Mouse (Mus musculus) hindbrain, embryonic 11.5 days (tissue): Measurements from ENCODE around the gene Bod1l. TPM values are rescaled to one million over a fixed set of nuclear protein-coding genes. Genes with fewer than 3 reads are reported as not detected.
A peak's percentile ranks its signal among the peaks of the same experiment; 100 is the strongest.

Source experiments
- ATAC-seq: fragments of 200-750 bp; cut with Nextera tagmentation; 2 replicates; pipeline ENCODE4 v1.8.0; 2017; ENCODE audit warnings: mild to moderate bottlenecking, moderate TSS enrichment, moderate library complexity; ENCODE audit not compliant: low FRiP score
- DNase-seq: peaks from one replicate; pipeline ENCODE4 v3.0.0-alpha.2; 2015; ENCODE audit warnings: low spot score
- H3K27ac ChIP-seq: fragments of 300-500 bp; sonication (generic); 2 replicates; pipeline ENCODE4 v1.5.1; 2014; ENCODE audit warnings: mild to moderate bottlenecking, low read depth, low read length
- H3K27me3 ChIP-seq: fragments of 300-500 bp; sonication (generic); 2 replicates; pipeline ENCODE4 v1.6.1; 2014; ENCODE audit warnings: mild to moderate bottlenecking, low read length, moderate library complexity, mixed read lengths; ENCODE audit not compliant: control insufficient read depth, insufficient read depth
- H3K36me3 ChIP-seq: fragments of 300-500 bp; sonication (generic); 2 replicates; pipeline ENCODE4 v1.6.1; 2014; ENCODE audit warnings: mild to moderate bottlenecking, low read length, moderate library complexity, mixed read lengths; ENCODE audit not compliant: control insufficient read depth, insufficient read depth
- H3K4me1 ChIP-seq: fragments of 300-500 bp; sonication (generic); replicated peaks from 2 replicates; pipeline ENCODE4 v1.6.1; 2014; ENCODE audit warnings: low read length, mixed read lengths; ENCODE audit not compliant: control insufficient read depth, insufficient read depth
- H3K4me2 ChIP-seq: fragments of 300-500 bp; sonication (generic); replicated peaks from 2 replicates; pipeline ENCODE4 v1.6.1; 2014; ENCODE audit warnings: mild to moderate bottlenecking, low read depth, low read length
- H3K4me3 ChIP-seq: fragments of 300-500 bp; sonication (generic); 2 replicates; pipeline ENCODE4 v1.5.1; 2014; ENCODE audit warnings: low read depth, low read length
- H3K9ac ChIP-seq: fragments of 300-500 bp; sonication (generic); 2 replicates; pipeline ENCODE4 v1.6.1; 2014; ENCODE audit warnings: low read depth, low read length
- H3K9me3 ChIP-seq: fragments of 300-500 bp; sonication (generic); 2 replicates; pipeline ENCODE4 v1.6.1; 2016; ENCODE audit warnings: low read length; ENCODE audit not compliant: control insufficient read depth
- WGBS: fragments of 180-500 bp; shearing (Covaris S2); extraction: QIAGEN DNeasy Blood & Tissue Kit; methylation state at CpG from one replicate; pipeline ENCODE4 v1.1.7; 2014; 5-methylcytosine and 5-hydroxymethylcytosine counted together
- polyA plus RNA-seq: library from polyadenylated mRNA; unstranded; fragments of >200 nt; fragmentation: Nextera tagmentation; extraction: Ambion mirVana; gene quantifications from 2 replicates; pipeline ENCODE4 v1.2.1, GENCODE M21; 2014

Bod1l gene
- polyA plus RNA-seq = 27.1 and 27.8 TPM in 2 replicates

GRCm38 (mm10) chr5:41844147-41844529 is at the start of gene Bod1l:
Bod1l (minus strand) TSS chr5:41844315.
- WGBS = 0% methylated on average over 32 of the region's 38 CpGs
- DNase-seq (peak; percentile 96), ATAC-seq (peak; percentile 96)
- H3K4me1 ChIP-seq = 0 out of 2 replicates have a peak, but pooled peaks cover 5% of the 10 kb centered on the region
- peak within 1 kb of the TSS; percentile 98 for H3K4me3 ChIP-seq
- H3K27ac ChIP-seq = peak within 1 kb of the TSS; percentile 25; the same call in 1 of the 2 replicates
- H3K36me3 ChIP-seq = no peaks in the 10 kb centered on the region
- H3K4me2 ChIP-seq = peak within 1 kb of the TSS; percentile 75
- H3K27me3 ChIP-seq = no peaks in the 10 kb centered on the region
- H3K9me3 ChIP-seq = no peaks in the 10 kb centered on the region
- H3K9ac ChIP-seq = peak within 1 kb of the TSS; percentile 85

GRCm38 (mm10) chr5:41893351-41893750 is 49.2 kb upstream of the Bod1l start:
- H3K9ac ChIP-seq = no peak overlapping the region
- no peak overlapping the region for H3K27ac ChIP-seq
- no peak overlapping the region for H3K4me2 ChIP-seq
- DNase-seq (no peak), ATAC-seq (no peak)
- no peaks in the 10 kb centered on the region for H3K4me1 ChIP-seq
- H3K27me3 ChIP-seq = no peaks in the 10 kb centered on the region
- H3K4me3 ChIP-seq = no peak overlapping the region
- 80% methylated on average over 6 of the region's 6 CpGs for WGBS
- H3K9me3 ChIP-seq = no peaks in the 10 kb centered on the region
- H3K36me3 ChIP-seq = no peaks in the 10 kb centered on the region

GRCm38 (mm10) chr5:41890871-41891270 is 46.8 kb upstream of the Bod1l start:
- Histone ChIP-seq H3K36me3 (no peaks in the 10 kb centered on the region), H3K4me2 (no peak overlapping the region), H3K27me3 (no peaks in the 10 kb centered on the region), H3K4me1 (no peaks in the 10 kb centered on the region), H3K9me3 (no peaks in the 10 kb centered on the region), H3K4me3 (no peak overlapping the region), H3K27ac (no peak overlapping the region), H3K9ac (no peak overlapping the region)
- ATAC-seq = no peak
- 75% methylated on average over 5 of the region's 5 CpGs for WGBS
- no peak for DNase-seq

- H3K9ac ChIP-seq = no peak overlapping the region
Observed at GRCm38 (mm10) chr5:41889245-41889849, 45.2 kb upstream of the Bod1l start.

GRCm38 (mm10) chr5:41888834-41889233 is 44.7 kb upstream of the Bod1l start:
- no peaks in the 10 kb centered on the region for H3K27me3 ChIP-seq
- H3K4me2 ChIP-seq = no peak overlapping the region
- ATAC-seq = peak; percentile 50
- no peak overlapping the region for H3K4me3 ChIP-seq
- WGBS = 65% methylated on average over 3 of the region's 3 CpGs
- no peaks in the 10 kb centered on the region for H3K36me3 ChIP-seq
- DNase-seq = peak; percentile 41
- H3K9me3 ChIP-seq = no peaks in the 10 kb centered on the region
- H3K9ac ChIP-seq = no peak overlapping the region
- H3K4me1 ChIP-seq = no peaks in the 10 kb centered on the region
- no peak overlapping the region for H3K27ac ChIP-seq

More at GRCm38 (mm10) chr5:41889245-41889849, 45.2 kb upstream of the Bod1l start:
- 78% methylated on average over 8 of the region's 8 CpGs for WGBS
- Histone ChIP-seq H3K9me3 (no peaks in the 10 kb centered on the region), H3K4me3 (no peak overlapping the region), H3K36me3 (no peaks in the 10 kb centered on the region), H3K27ac (no peak overlapping the region), H3K27me3 (no peaks in the 10 kb centered on the region), H3K4me2 (no peak overlapping the region), H3K4me1 (no peaks in the 10 kb centered on the region)
- DNase-seq (no peak), ATAC-seq (no peak)

- Histone ChIP-seq H3K9ac (no peak overlapping the region), H3K27ac (no peak overlapping the region), H3K4me1 (no peaks in the 10 kb centered on the region), H3K4me3 (no peak overlapping the region), H3K36me3 (no peaks in the 10 kb centered on the region), H3K9me3 (no peaks in the 10 kb centered on the region), H3K27me3 (no peaks in the 10 kb centered on the region), H3K4me2 (no peak overlapping the region)
- 18% methylated on average over 4 of the region's 4 CpGs for WGBS
- DNase-seq (peak; percentile 80), ATAC-seq (peak; percentile 31; the same call in 1 of the 2 replicates)
Observed at GRCm38 (mm10) chr5:41887738-41888137, 43.6 kb upstream of the Bod1l start.

GRCm38 (mm10) chr5:41884563-41884962 is 40.4 kb upstream of the Bod1l start:
- WGBS = 23% methylated on average over 12 of the region's 12 CpGs
- Histone ChIP-seq H3K36me3 (no peaks in the 10 kb centered on the region), H3K4me1 (no peaks in the 10 kb centered on the region), H3K9me3 (no peaks in the 10 kb centered on the region), H3K9ac (no peak overlapping the region), H3K4me3 (no peak overlapping the region), H3K27me3 (no peaks in the 10 kb centered on the region), H3K27ac (no peak overlapping the region), H3K4me2 (no peak overlapping the region)
- DNase-seq (peak; percentile 85), ATAC-seq (peak; percentile 31; the same call in 1 of the 2 replicates)

- H3K9me3 ChIP-seq = no peaks in the 10 kb centered on the region
- no peak for ATAC-seq
- no peak overlapping the region for H3K4me2 ChIP-seq
- H3K27ac ChIP-seq = no peak overlapping the region
- 93% methylated on average over 2 of the region's 2 CpGs for WGBS
- H3K27me3 ChIP-seq = no peaks in the 10 kb centered on the region
- DNase-seq = no peak
- no peak overlapping the region for H3K9ac ChIP-seq
- no peak overlapping the region for H3K4me3 ChIP-seq
- H3K4me1 ChIP-seq = no peaks in the 10 kb centered on the region
- H3K36me3 ChIP-seq = no peaks in the 10 kb centered on the region
Observed at GRCm38 (mm10) chr5:41871164-41871563, 27.0 kb upstream of the Bod1l start.

GRCm38 (mm10) chr5:41855781-41856180 is 11.7 kb upstream of the Bod1l start:
- no peak for ATAC-seq
- Histone ChIP-seq H3K27ac (no peak overlapping the region), H3K4me1 (no peaks in the 10 kb centered on the region), H3K4me3 (no peak overlapping the region), H3K4me2 (no peak overlapping the region), H3K27me3 (no peaks in the 10 kb centered on the region), H3K9me3 (no peaks in the 10 kb centered on the region), H3K36me3 (no peaks in the 10 kb centered on the region), H3K9ac (no peak overlapping the region)
- no peak for DNase-seq
- WGBS = 83% methylated on average over 2 of the region's 2 CpGs
